Mouse (Mus musculus) urinary bladder, postnatal 25 days (tissue): ENCODE results near the gene Nmt1.
A peak's percentile ranks its signal among the peaks of the same experiment; 100 is the strongest.

Experiments
- DNase-seq: peaks from one replicate; pipeline ENCODE4 v3.0.0; 2022; ENCODE audit warnings: low spot score

Nmt1 gene

DNA sequence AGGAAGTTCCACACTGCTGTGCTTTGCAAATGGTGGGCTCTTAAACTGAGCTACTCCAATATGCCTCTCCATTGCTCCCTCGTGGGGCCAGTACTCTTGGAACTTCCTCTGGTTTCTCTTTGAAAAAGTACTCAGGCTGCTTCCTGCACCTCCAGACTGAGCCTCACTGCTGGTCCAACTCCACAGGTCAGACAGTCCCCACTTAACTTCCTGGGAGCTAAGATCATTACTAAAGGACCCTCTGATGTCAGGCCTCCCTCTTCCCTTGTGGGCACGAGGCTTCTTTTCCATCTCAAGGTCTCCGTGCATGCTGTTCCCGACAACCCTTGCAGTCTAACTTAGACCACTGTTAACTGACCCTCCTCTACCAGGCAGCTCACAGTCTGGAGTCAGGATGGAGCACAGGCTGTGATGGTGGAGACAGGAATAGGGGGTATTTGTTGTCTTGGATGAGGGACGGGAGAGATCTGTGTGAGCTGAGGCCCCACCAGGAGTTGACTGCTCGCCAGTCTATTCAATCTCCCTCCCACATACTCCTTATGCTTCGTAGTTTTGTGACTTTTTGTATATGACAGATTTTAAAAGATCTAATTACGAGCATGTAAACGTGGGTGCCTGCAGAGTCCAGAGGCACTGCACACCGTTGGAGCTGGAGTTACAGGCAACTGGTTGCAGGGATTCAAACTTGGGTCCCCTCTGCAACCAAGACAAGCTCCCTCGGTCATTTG lies 22.6 kb upstream of the Nmt1 start:
- DNase-seq: no peak

DNA sequence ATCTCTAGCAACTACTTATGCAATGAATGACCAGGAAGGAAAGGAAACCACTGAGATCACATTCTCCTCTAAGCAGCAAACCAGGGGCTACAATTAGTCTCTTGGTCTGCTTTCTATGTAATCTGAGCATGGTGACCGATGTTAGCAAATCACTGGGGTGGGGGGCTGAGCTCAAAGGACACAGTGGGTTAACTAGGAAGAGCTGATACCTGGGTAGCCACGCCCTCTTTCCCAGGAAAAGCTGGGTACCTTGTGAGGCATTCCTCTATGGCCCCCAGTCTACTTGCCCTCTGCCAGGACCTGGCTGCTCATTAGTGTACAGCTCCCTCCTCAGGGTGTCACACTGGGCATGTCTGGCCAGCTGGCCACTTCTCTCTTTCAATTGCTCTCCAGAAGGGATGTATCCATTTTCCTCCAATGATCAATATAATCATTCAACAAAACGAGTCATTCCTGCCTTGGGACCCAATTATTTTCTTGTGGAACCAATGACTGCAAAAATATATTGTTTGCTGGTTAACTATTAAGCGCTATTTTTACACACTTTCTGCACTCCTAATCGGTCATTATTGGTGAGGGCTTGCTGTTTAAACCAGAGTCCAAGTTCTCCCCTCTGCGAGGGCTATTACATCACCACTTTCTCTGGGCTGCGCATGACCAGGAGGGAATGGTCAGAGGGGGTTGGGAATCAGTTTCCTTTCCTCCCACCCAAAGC lies 21.5 kb upstream of the Nmt1 start:
- DNase-seq: no peak

DNA sequence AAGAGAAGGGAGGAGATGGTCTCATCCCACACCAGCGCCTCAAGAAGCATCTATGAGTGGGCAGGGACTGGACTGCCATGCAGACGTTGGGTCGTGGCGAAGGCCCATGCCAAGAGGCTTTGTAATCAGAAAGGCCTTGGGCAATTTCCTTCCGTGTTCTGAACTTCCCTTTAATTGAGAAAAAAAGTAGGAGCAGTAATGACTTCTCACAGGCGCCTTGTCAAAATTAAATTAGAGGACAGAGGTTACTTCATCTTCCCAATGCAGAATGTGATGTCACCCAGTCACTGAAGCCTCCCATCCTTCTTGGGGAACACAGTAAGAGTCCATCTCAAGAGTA lies 21.0 kb upstream of the Nmt1 start:
- DNase-seq: no peak

DNA sequence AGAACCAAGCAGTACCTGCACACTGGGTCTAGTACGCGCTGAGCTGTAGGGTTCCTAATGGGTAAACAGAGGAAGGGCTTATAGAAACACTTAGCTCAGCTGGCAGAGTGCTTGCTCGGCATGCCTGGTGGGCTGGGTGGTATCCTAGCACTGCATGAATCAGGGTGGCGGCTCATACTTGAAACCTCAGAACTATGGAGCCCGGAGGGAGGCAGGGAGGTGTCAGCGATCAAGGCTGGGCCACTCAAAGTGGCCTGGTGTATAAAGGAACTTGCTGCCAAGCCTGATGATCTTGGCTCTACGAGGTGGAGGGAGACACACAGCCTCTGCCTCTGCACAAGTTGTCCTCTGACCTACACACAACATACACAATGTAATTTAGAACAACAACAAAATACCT lies 19.4 kb upstream of the Nmt1 start:
- DNase-seq: no peak

DNA sequence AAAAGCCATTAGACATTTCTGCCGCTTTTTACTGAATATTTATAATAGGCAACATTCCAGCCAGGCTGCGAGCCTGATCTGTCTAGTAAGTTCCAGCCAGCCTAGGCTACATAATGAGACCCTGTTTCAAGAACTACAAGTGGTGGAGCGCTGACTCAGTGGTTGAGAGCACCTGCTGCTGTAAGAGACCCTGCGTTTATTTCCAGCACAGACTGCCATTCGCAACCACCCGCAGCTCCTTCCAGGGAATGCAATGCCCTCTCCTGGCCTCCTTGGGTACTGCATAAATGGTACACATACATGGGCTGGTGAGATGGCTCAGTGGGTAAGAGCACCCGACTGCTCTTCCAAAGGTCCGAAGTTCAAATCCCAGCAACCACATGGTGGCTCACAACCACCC lies 18.8 kb upstream of the Nmt1 start:
- no peak for DNase-seq

DNA sequence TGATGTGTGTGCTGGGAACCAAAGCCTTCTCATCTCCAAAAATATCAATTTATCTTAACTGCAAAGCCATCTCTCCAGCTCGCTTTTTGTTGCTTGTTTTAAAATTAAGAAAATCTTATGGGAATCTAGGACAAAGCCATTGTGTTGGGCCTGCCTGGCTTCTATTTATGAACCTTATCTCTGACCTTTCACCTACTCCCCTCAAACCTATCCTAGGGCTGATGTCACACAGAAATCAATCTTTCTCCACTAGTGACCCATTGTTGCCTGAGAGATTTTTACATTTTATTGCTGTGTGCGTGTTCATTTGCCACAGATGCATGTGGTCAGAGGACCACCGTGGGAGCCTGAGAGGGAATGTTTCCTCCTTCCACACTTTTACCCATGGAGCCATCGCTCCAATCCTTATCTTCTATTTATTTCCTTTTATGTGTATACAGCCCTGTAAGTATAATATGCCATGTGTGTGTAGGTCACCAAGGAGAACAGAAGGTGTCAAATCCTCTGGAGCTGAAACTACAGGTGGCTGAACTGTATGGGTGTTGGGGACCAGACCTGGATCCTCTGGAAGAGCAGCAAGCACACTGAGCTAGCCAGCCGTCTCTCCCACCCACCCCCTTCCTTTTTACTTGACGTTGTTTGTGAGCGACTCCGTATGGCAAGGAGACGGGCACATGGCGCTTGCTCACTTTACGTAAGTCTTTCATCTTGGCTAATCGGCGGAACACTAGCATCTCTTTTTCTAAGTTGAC lies 17.4 kb upstream of the Nmt1 start:
- DNase-seq: no peak

DNA sequence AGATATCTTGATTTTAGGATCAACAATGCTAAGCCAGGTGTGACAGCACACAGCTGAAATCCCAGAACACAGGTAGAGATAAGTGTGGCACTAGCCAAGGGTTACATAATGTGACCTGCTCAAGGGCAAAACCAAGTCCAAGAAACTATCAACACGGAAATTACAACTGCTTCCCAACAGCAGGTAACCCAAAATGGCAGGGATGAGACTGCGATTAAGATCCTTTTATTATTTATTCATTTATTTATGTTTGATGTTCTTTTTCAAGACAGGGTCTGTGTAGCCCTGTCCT lies 16.8 kb upstream of the Nmt1 start:
- DNase-seq: no peak

DNA sequence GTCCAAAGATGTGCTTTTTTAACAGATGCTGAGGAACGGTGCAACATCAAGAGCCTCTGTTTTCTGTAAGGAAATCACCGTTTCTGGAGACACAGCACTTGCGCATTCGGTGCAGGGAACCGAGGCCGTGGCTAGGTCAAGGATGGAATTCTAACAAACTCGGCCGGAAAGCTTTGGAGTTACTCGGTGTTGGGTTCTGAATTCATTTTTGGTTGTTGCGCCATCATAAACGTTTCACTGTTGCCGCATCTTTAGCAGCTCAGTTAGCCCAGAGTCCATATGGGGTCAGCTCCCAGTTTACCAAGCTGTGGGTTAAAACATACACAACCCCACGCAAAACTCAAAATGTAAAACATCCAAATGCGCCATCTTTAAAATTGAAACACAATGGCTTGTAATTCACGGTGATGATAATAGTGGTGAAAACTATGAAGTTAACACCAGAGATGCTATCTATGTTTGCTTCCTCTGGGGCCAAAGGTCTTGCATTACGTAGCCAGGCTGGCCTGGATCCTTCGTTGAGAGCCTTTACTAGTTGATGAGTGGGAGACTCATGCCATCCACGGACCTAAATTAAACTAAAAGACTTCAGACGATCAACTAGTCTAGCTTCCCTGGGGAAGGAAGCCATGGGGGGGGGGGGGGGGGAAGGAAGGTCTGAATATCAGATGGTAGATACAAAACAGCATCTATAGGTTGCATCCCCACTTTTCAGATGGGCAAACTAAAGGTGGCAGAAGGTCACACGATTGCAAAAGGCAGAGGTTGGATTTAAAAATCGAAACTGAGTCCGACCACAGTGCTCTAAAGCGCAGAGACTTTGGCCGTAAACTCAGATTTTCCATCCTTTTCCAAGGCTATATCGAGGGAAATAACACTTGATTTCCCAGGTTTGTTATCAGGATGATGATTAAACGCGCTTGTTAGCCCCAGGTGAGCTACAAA lies 11.8 kb upstream of the Nmt1 start:
- no peak for DNase-seq

DNA sequence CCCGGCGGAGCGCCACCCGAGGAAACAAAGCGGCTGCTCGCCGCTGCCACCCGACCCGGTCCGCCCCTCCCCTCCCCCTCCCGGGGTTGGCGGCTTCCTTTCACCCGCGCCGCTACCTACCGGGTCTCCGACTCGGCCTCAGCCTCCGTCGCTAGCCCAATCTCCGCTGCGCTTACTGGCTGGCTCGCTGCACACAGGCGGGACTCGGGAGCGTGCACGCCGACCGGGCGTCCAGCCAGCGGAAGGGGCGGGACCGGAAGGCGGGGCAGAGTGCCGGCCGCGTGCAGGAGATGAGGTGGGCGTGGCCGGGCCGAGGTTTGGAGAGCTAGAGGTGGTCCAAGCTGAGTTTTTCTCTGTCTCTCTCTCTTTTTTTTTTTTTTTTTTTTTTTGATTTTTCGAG lies 11.1 kb upstream of the Nmt1 start:
- DNase-seq: peak; percentile 99

DNA sequence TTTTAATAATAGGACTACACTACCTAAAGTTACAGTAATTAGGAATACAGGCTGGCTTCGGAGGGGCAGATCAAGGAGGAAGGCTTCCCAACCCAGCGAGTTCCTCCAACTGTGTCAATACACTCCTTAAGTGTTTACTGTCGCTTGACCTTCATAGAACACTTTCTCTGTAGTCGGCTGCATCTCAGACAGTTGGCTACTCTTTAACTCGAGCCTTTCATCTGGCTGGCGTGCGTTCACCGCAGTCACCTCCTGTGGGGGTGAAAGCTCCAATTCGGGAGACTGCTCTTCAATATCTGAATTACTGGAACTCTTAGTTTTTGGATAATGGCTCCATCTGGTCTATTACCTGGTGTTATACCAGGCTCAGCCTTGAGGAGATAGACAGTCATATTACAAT lies 10.3 kb upstream of the Nmt1 start:
- no peak for DNase-seq

DNA sequence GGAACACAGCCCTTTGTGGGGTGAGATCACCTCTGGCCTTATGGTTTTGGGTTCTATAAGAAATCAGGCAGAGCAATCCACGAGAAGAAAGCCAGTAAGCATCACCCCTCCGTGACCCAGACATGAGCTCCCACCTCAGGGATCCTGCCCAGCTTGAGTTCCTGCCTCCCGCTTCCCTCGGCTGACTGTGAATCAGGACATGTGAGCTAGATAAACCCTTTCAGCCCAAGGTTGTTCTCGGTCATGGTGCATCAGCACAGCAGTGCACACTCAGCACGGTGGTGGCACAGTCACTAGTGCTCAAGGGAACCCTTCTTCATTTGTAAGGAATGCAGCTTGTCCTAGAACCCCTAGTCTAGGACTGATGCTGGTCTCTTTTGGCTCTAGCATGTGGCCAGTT lies 9.1 kb upstream of the Nmt1 start:
- DNase-seq: no peak

DNA sequence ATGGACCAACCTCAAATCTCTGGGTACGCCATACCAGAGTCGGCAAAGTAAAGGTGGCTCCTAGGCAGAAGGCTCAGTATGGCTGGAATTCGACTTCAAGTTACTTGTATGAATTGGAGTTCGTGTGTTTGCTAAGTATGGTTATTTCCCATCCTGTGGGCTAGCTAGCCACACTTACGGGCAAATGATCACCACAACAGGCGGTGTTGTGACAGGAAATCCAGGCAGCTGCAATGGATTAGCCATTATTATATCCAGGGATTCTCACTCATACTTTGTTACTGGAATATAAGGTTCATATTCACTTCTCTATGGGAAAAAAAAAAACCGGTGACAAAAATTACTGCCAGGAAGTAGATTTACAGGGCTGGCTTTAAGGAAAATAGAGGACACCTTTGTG lies 8.7 kb upstream of the Nmt1 start:
- DNase-seq: no peak

DNA sequence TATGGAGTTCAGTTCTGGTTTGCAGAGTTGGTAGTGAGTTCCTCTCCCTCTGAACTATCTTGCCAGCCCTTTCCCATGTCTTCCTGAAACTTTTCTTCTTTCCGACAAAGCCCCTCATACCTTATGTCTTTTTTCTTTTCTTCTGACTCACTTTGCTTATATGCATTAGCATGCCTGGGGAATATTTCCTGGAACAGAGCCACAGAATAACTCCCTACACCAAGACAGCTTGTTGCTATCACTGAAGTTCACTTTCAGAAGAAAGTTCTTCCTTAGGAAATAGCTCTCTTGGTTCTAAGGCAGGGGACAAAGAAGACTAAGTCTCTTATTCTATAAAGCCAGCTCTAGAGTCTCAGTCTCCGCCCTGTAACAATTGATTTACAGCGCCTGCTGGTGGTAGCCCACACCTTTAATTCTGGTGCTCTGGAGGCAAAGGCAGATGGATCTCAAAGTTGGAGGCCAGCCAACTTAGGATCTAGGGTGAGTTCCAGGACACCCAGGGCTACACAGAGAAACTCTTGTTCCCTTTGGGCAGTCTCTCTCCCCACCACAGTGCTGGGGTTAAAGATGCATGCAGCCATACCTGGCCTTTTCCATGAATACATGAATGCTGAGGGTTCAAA lies 7.2 kb upstream of the Nmt1 start:
- no peak for DNase-seq

DNA sequence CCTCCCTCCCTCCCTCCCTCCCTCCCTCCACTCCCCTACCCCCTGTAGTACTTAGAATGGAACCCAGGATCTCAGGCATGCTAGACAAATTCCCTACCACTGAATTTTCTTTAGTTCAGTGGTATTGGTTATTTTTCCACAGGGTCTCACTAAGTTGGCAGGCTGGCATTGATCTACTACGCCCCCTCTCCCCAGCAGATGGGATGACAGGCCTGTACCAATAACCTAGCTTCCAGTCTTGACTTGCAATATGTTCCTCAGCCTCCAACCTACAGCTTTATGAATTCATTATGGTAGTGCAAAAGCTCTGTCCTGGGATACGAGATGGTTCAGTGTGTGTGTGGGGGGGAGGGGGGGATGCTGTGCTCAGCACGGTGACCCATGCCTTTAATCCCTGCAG lies 4.0 kb upstream of the Nmt1 start:
- no peak for DNase-seq

DNA sequence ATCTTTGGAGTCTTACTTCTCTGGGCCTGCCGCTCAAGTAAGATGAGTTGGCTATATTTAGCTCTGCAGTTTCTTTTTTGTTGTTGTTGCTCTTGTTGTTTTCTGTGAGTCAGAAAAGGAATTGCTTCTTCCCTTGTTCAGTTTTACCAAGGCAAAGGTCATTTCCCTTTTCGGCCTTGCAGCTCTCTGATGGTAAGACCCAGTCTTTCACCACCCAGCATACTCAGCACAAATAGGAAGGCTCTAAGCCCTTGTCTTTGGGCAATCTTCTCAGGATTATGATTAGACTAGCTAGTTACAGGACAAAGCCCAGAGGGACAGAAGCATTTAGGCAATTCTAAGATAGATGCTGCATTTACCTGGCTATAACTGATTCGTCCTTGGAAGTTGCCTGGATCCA lies 1.1 kb upstream of the Nmt1 start:
- DNase-seq: no peak

DNA sequence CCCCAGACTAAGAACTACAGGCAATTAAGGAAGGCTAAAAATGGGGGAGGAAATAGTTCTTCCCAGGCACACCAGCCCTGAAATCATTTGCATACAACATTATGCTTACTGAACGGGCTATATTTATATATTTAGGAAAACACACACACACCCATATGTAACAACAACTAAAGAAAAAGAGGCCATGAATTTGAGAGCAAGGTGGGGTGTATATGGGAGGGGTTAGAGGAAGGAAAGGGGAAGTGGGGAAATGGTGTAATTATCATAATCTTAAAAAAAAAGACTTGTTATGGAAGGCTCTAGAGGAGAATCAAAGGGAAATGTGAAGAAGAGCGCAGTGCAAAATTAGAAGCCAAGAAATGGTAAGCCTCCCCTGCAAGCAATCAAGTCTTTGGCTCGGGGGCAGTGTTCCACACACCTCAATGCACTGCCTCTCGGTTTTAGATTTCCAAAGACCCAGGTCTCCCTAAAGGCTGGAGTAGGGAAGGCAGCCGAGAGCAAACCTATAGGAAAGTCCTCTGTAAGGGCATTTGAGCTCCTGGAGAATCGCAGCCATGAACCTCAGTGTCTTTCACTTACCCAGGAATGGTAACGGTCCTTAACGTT lies 317 bp upstream of the Nmt1 start:
- peak; percentile 16 for DNase-seq

DNA sequence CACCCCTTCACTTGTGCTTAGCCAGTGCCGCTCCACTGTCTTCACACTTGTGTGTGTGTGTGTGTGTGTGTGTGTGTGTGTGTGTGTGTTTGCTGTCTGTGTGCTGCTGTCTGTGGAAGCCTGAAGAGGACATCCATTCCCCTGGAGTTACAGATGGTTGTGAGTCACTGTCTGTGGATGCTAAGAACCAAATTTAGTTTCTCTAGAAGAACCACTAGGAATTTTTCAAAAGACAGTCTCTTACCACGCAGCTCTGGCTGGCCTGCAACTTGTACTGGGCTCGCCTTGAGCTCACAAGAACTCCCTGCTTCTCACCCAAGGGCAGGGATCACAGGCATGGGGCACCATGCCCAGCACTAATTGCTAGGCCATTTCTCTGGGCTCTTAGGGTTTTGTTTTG lies 5.0 kb downstream of the Nmt1 start:
- DNase-seq: no peak

DNA sequence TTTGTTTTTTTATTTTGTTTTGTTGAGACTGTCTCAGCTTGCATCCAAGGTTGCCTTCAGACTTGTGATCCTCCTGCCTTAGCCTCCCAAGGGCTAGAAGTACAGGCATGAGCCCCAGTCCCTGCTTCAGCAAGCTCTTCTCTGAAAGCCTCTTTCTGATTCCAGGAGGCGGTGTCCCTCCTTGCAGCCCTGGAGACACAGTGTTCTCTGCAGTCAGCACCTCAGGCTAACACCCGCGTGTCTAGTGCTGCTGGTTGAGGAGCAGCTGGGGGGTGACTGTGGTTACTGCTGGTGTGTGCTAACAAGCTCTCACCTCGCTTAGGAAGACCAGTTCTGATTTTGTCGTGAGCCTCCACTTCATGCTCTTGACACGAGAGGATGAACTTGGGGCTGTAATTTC lies 7.0 kb downstream of the Nmt1 start:
- DNase-seq: no peak

DNA sequence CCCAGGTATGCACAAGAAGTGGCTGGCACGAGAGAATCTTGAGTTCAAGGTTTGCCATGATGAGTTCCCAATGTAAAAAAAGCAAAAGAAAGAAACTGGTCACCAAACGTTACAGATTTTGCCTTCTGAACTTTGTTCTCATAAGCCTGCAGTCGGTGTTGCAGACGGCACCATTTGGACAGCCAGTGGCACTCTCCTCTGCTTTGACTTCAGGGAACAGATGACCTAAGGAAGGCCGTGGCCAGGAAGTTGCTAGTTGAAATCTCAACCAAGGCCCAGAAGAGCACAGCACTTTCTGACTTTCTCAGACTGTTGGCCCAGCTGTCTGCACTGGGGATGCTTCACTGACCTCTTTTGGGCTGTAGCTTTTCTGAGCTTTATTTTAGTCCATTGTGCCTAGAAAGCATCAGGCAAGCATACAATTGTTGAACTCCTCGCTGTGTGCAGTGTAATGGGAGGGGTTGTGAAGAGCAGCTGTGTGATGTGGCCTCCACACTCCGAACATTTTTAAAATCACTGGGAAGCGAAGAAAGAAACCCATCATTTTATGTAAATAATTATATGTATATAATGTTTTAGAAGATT lies 9.0 kb downstream of the Nmt1 start:
- no peak for DNase-seq

DNA sequence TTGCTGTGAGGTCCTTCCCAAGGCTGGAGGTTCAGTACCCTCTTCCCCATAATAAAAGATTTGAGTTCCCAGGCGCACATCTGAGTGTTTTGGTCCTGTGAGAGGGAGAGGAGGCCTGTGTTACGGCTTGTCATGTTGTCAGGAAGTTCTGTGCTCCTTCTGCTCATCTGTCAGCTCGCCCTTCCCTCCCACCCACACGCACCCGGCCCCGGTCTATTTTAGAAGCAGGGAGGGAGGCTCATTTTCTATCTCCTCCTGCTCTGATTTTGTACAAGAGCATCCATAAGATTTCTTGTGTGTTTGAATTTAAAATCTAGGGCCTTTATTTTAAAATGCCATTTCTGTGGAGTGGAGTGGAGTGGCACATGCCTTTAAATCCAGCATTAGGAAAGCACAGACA lies 10.0 kb downstream of the Nmt1 start:
- no peak for DNase-seq

DNA sequence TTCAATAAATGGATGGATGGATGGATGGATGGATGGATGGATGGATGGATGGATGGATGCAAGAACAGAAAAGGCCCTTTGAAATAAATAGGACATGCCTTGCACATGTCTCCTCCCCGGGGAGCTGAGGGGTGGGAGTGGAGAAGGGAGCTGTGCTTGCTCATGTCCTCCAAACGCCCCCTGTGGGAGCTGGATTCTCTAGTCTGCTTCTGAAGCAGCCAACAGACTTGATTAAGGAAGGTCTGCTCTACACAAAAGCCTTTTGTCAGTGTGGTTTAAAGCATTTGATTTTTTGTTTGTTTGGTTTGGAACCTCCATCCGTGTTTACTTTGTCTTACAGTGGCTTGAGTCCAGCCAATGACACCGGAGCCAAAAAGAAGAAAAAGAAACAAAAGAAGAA lies 14.8 kb downstream of the Nmt1 start:
- no peak for DNase-seq
